Mouse (Mus musculus) frontal cortex, postnatal 14 days (tissue): Measurements from ENCODE around the gene Gm26602.
A peak's percentile ranks its signal among the peaks of the same experiment; 100 is the strongest.
"Not testable (repeated sequence)": the region's sequence is repeated elsewhere in the genome, so short reads cannot be mapped to it uniquely, and the experiment has no call there.

Experiments used
- DNase-seq, 2 experiments: peaks; one replicate each; pipeline ENCODE4 v3.0.0; 2022; ENCODE audit warnings: low spot score in 2 of 2

The Gm26602 gene

DNA sequence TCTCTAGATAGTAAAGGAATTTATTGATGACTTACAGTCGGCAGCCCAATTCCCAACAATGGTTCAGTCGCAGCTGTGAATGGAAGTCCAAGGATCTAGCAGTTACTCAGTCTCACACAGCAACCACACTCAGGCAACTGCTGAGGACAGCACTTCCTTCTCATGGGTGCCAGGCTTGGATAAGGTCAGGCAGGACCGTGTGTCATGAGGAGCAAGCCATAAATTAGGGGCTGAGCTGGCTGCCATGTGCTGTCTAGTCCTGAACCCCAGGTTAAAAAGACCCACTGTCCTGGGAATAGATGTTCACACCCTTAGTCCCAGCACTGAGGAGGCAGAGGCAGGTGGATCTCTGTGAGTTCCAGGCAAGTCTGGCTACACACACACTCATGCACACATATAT is 25.7 kb upstream of the Gm26602 start:
- not testable (repeated sequence) for DNase-seq

DNA sequence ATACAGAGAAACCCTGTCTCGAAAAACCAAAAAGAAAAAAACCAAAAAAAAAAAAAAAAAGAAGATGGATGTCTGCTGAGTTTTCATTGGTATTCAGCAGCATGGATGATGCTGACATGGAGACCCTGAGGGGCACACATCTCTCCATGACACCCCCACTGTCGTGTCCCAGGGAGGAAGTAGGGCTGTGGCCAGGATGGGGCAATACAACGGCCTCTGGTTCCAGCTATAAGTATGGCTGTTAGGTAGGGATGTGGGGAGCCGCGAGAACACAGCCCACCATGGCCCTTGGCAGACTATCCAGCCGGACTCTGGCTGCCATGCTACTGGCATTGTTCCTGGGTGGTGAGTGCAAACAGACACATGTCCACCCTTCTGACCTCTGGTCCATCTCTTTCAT is 24.6 kb upstream of the Gm26602 start, which contains the start of gene Elane:
TSS of gene Elane (plus strand) at position 194 of the 400 bp plus-strand sequence.
- DNase-seq: no peak

DNA sequence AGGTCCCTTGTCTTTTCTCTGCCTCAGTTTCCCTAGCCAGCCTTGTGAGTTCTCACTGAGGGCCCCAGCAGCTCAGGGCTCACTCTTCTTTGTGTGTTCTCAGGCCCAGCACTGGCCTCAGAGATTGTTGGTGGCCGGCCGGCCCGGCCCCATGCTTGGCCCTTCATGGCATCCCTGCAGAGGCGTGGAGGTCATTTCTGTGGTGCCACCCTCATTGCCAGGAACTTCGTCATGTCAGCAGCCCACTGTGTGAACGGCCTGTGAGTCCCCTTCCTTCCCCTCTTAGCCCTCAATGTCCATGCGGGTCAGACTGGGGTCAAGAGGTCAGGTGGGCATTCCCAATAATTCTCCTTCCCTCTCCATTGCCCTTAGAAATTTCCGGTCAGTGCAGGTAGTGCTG is 24.0 kb upstream of the Gm26602 start:
- no peak for DNase-seq

DNA sequence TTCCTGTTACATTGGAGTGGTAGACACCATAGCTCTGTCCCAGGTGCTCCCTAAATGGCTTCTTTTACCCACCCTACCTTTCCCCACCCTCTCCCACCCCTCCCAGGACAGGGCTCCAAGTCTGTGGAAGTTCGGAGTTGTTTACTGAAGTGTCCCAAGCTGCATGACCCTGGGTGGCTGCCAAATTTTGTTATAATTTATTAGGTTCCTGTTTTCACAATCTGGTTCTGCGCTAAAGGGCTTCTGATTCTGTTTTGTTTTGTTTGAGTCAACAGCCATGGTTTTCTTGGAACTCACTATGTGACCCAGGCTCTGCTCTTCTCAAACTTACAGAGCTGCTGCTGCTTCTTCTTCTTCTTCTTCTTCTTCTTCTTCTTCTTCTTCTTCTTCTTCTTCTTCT is 21.3 kb upstream of the Gm26602 start:
- no peak for DNase-seq

DNA sequence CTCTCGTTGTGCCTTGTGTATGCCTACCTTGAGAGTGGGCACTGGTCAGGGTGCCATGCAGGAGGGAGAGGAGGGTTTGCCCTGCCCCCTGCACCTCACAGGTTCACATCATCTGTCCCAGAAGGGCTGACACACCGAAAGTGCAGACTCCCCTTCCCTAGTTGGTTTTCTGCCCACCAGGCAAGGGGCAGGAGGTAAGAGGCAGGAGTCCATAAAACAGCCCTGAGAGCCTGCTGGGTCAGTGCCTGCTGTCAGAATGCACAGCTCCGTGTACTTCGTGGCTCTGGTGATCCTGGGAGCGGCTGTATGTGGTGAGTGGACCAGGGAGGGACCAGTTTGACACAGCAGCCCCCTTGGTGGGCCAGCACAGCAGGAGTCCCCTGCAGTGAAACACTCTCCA is 20.0 kb upstream of the Gm26602 start, which contains the start of gene Cfd:
TSS of gene Cfd (plus strand) at position 184 of the 400 bp plus-strand sequence.
- no peak for DNase-seq

DNA sequence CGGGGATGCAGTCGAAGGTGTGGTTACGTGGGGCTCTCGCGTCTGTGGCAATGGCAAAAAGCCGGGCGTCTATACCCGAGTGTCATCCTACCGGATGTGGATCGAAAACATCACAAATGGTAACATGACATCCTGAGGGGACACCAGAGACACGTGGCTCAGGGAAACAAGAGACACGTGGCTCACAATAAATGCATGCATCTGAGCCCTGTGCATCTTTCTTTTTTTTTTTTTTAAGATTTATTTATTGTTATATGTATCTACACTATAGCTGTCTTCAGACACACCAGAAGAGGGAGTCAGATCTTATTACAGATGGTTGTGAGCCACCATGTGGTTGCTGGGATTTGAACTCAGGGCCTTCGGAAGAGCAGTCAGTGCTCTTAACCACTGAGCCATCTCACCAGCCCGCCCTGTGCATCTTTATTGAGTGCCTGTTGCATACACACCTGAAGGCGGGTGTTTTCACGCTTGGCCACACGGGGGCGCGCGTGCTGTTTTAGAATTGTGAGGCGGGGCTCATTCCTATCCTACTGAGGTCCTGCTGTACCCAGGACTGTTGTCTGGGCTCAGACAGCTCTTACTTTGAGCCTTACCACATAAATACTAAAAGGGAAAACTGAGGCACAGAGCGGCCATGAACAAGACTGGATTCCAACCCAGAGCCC is 18.1 kb upstream of the Gm26602 start:
- DNase-seq: peak in 1 of 2 experiments; percentile 68

DNA sequence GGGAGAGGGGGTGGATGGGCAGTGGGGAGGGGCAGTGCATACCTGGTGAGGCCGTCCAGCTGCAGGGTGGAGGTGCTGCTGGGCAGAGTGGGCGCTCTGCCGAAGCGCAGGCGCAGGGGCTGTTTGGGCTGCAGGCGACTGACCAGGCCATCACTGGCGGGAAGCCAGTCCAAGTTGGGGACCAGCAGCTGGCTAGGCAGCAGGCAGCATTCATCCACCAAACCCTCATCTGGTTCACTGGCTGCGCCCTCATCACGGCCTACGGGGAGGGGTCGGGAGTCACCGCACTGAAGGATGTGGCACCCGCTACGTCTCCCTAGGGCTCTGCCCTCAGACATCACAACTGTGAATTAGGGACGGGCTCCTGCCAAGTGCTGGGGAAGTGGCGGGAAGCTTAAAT is 14.3 kb upstream of the Gm26602 start:
- DNase-seq: no peak

DNA sequence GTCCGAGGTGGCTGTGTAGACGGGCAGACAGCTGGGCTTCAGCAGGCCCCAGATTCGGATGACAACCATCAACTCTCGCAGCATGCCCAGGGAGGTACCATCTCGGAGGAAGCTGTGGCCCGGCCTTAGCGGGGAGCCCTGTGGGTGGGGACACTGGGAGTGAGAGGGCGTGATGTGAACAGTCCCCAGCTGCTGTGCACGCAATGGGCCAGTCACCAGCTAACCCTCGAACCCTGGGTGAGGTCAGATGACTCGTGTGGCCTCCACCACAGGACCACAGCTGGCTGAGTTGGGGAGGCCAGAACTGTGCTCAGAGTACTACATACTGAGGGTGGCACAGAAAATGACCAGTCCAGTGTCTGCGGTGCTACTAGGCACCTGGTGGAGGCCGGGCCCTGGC is 13.8 kb upstream of the Gm26602 start:
- no peak for DNase-seq

DNA sequence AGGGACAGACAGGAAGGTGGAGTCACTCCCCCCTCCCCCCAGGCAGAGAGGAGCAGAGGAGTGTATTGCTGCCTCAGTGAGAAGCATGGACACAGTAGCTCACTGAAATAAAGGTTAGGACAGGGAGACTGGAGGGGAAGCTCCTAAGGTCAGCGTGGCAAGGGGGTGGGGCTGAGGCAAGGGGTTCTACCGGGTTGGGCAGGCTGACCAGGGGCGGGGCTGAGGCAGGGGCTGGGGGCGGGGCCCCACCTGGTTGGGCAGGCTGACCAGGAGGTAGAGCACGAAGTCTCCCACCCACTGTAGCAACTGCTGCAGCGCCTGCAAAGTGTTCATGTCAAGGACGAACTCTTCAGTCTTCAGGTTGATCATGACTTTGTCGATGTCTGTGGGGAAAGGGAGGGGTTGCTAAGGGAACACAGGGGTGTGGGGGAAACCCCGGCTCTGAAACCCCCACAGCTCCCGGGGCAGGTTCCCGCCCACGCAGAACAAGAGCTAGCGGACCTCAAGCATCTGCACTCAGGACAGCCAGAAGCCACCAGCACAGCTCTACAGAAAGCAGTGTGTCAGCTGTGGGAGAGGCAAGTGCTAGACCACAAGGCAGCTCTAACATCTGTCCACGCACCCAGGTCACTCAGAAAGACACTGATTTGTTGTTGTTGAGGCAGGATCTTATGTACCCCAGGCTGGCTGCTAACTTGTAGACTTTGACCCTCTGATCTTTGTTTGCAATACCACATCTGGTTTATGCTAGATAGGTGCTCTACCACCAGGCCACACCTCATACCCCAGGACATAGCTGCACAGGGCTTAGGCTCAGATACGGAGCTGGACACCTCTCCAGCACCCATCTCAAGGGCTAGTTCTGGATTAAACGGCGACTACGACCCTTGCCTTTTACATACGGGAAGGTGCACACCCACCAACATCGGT is 13.1 kb upstream of the Gm26602 start:
- no peak for DNase-seq

DNA sequence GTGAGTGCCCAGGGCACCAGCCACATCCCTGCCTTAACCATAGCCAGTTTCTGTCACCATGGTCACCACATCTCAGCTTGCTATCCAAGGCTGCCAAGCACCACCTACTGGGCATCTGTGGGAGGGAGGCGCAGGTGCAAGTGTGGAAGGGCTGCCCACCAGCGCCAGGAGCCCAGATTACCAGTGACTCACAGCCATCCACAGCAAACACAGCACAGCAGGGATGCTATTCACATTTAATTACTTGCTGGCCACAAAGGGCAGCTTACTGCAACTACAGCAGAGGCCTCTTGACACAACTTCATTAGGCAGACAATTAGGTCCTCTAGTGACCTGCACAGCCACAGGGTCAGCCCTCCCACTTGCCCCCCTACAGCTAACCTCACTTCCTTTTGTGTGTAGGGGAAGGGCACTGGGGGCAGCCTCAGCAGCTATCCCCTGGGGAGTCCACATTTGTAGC is 9.7 kb upstream of the Gm26602 start:
- DNase-seq: peak; percentile 37 to 63

DNA sequence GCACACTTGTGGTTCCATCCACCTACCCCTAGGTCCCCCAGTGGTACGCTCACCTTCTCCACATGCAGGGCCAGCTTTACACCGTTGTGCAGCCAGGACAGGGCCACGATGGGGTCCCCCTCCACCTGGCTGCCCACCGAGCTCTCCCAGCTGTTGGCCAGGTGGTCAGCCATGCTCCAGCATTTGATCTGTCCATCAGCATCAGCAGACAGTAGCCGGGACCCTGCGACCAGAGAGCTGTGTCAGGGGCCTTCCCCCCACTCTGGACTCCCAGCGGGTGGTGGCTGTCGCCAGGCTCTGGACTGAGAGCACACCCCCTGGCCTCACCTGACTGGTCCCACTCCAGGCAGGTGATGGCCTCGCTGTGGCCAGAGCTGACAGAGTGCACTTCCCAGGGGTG is 3.9 kb upstream of the Gm26602 start:
- DNase-seq: no peak

DNA sequence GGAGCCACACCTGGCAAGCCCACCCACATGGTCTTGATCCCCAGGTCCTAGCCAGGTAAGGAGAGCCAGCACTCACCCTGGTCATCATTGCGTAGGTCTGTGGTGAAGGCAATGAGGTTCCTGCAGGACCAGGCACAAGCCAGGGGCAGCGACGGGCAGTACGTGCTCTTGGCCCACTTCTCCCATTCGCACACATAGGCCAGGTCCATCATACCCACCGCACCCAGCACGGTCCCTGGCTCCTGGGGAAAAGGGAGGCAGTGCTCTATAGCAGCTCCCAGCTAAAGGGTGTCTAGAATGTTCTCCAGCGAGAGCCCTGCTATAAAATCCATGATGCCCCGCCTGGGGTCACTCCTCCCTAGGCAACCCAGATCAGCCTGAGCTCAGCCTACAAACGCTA is 3.2 kb upstream of the Gm26602 start:
- DNase-seq: no peak

DNA sequence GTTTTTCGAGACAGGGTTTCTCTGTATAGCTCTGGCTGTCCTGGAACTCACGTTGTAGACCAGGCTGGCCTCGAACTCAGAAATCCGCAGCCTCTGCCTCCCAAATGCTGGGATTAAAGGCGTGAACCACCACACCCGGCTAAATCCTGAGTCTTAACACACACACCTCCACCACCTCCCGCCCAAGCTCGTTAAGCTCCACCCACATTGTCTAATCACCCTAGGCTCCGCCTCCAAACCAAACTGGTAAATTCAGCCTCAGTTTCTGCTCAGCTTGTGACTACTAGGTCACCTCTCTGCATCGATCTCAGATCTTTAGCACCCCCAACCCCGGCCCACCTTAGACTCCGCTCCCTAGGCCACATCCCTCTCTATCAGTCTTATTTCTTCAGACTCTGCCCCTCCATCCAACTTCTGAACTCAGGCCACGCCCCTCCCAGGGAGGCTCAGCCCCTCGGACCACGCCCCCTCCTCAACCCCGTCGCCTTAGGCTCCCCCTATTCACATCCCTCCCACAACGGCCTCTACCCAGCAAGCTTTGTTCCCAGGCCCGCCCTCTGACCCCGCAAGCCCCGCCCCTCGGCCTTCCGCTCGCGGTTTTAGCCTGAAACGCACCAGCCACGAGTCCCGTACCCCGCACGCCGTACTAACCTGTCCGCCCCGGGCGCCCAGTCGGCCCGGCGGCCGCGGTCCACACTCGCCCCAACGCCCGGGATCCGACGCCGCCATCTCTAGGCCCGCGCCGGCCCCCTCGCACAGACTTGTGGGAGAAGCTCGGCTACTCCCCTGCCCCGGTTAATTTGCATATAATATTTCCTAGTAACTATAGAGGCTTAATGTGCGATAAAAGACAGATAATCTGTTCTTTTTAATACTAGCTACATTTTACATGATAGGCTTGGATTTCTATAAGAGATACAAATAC is 2.2 kb upstream of the Gm26602 start, which contains the start of gene Med16:
TSS of gene Med16 (minus strand) at position 757 of the 925 bp plus-strand sequence.
- DNase-seq: peak; percentile 92 to 93

DNA sequence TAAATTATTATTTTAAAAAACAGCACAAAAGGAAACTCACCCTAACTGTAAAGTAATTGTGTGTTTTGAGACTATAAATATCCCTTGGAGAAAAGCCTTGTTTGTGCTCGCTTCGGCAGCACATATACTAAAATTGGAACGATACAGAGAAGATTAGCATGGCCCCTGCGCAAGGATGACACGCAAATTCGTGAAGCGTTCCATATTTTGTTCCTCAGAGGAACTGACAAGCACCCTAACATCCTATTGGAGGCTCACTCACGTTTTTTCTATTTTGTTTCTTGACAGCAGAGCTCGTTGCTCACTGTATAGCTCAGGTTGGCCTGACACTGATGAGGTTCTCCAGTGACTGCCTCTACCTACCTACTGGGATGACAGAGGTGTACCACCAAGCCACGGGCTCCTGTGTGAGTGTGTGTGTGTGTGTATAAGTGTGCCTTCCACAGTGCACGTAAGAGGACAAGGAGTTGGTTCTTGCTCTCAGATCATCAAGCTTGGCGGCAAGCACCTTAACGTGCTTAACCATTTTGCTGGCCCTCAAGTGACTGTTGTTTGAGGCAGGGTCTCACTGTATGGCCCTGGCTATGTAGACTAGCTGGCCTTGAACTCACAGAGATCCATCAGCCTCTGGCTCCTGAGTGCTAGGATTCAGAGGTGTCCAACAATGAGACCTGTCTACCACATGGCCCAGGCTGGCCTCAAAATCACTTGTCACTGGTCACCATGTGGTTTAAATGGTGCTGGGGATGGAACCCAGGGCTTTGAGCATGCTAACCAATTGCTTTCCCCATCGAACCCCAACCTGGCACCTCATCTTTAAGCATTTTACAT is 1.3 kb upstream of the Gm26602 start:
- peak in 1 of 2 experiments; percentile 47 for DNase-seq

DNA sequence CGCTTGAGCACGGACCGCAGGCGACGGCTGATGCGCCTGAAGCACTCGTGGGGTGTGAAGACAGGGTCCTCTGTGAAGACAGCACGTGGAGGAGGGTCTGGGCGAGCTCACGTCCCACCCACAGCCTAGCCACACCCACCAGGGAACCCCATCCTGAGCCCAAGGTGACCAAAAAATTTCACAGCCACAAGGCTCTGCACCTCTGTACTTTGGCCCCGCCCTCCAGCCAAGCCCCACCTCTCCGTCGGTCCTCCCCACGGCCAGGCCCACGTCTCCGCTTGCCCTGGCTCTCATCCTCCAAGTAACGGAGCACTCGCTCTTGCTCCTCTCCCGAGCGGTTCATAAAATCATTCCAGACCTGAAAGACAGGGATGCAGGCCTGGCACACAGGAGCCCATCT is 1.8 kb downstream of the Gm26602 start:
- DNase-seq: no peak

DNA sequence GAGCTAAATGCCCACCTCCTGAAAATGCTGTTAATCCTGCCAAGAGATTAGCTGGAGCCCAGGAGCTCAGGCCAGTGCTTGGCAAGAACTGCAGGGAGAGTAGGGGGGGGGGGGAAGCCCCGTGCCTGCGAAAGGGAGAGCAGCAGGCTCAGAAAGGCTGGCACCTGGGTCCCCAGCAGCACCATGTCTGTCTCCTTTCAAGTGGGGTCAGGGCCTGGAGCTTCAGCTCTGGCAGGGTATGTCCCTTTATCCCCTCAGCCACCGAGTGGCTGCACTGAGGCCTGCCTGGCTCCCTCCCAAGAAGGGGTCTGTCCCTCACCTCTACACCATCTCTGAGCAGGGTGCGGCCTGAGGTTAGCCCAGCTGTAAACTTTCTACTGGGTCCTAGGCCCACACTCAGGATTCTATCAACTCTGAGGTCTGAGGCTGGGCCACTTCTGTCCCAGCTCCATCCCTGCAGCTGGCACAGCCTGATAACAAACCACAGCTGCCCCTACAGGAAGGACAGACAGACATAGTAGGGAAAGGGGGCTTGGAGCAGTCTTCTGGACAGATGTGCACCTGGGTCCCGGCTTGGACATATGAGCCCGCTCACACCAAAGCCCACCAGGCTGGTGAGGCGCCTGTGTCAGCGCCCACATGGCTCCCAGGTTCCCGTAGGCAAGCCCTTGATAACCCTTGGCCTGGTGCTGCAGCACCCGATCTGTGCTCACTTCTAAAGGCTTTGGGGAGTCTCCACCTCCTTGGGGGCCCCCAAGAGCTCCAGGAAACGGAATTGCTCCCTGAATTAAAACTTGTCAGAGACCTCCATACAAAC is 3.7 kb downstream of the Gm26602 start:
- no peak for DNase-seq

DNA sequence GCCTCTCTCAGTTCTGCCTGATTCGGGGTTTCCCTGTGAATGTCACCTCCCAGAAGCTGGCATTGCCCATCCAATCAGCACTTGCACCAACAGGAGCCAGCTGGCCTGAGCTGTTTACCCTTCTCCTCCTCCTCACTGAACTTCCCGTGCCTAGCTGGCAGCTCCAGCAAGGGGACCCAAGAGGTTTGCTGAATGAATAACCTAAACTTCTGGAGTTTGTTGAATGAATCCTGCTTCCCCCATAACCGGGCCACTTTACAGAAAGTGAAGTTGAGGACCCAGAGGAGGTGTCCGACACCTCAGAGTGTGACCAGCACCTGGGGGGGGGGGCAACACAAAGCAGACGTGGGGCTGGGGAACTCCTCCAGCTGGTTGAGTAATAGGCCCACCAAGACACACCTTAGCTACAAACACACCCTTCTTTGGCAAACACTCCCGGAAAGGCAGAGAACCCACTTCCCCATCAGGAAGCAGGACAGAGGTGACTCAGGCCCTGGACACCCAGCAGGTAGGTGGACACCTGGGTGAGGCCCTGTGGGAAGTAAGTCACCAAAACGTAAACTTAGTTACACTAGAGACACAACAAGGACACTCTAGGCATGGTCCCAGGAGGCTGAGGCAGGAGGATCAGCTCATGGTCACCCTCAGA is 4.4 kb downstream of the Gm26602 start:
- no peak for DNase-seq

DNA sequence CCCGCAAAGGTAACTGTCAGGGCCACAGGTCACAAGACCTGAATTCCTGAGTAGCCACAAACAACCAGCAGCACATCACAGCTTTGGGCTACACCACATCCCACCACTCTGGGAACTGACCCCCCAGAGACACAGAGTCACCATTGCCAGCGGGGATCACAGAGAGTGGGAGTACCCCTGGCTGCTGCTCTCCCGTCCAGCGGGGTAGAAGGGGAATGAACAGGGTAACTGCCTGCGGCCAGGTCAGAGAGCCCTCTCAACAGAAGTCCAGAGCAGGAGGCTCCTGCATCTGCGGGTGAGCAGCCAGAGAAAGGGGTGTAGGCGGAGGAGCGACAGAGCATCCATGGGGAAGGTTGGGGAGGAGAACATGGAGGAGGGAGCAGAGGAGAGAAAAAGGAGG is 5.4 kb downstream of the Gm26602 start:
- no peak for DNase-seq

DNA sequence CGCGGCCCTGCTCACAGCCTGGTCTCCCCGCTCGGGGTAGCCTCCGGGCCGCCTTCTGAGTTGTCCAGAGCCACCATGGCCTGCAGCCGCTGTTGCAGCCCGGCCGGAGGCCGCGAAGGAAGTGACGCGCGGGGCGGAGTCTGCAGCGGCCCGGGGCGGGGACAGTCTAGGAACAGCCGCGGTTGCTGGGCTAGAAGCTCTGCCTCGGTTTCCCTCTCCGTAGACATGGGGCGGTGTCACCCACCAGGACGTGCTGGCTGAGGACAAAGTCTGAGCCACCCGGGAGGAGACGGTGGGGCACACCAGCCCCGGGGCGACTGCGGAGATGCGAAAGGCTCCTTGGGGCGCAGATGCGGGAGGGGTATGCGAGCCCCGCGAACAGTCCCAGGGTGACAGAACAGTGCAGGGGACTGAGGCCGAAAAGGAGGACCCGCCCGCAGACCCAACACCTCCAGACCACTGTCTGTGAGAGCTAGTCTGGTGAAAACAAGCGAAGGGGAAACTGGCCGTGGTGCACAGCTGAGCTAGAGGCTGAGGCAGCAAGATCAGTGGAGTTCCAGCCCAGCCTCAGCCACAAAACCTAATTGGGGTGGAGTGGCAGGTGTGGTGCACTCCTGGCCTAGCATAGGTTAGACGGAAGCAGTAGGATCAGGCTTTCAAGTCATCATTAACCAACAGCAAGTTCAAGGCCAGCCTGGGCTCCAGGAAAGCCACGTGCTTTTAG is 6.3 kb downstream of the Gm26602 start, which contains the start of gene Kiss1r:
TSS of gene Kiss1r (plus strand) at position 164 of the 724 bp plus-strand sequence.
- peak; percentile 56 to 80 for DNase-seq
